Mouse (Mus musculus): Measurements from ENCODE around the gene Slc6a16.

Gene Slc6a16

GRCm38 (mm10) chr7:45313495-45313894 lies 72.6 kb downstream of the Slc6a16 start:
- no peak for DNase-seq

- DNase-seq, result no peak
These were observed 74.4 kb downstream of the Slc6a16 start for GRCm38 (mm10) chr7:45315182-45315701.

- DNase-seq, result no peak
These were observed 75.7 kb downstream of the Slc6a16 start for GRCm38 (mm10) chr7:45316536-45316935.

- no peak for DNase-seq
These were observed 81.4 kb downstream of the Slc6a16 start for GRCm38 (mm10) chr7:45322245-45322644.

All from cerebellum, postnatal 10 days (tissue).